Mouse (Mus musculus) adrenal gland, postnatal 4 days (tissue): Measurements from ENCODE around the gene Phactr1. TPM values are rescaled to one million over a fixed set of nuclear protein-coding genes. Genes with fewer than 3 reads are reported as not detected.

ENCODE experiments used
- DNase-seq, 2 experiments: peaks; one replicate each; pipeline ENCODE4 v3.0.0; 2021 to 2022; ENCODE audit warnings: low spot score in 2 of 2, mixed read lengths in 2 of 2
- total RNA-seq, 2 experiments: library from RNA; stranded (reverse); gene quantifications; 2 replicates each; pipeline ENCODE4 v1.2.3; 2021

Gene Phactr1
- total RNA-seq, 2 experiments from 2014 or later = 20.1 to 23.7 TPM

- peak; percentile 20 to 29 for DNase-seq
Measured at GRCm38 (mm10) chr13:42866162-42866941, 185.9 kb downstream of the Phactr1 start.

DNA sequence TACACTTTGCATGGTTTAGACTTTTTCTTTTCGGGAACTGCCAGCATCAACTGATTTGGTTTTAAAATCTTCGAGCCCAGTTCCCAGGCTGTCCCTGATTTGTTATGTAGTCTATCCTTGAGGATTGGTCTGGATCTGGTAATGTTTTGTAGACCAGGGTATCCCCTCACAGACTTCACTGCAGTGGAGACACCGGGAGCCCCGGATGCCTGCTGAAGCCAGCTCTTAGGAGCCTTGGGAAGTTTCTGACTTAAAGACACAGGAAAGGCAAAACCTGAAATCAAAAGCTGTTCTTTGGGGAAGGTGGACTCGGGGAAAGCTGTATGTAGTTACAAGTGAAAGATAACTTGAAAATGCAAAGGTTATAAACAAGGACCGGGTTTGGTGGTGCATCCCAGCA, 186.6 kb downstream of the Phactr1 start:
- no peak for DNase-seq

DNA sequence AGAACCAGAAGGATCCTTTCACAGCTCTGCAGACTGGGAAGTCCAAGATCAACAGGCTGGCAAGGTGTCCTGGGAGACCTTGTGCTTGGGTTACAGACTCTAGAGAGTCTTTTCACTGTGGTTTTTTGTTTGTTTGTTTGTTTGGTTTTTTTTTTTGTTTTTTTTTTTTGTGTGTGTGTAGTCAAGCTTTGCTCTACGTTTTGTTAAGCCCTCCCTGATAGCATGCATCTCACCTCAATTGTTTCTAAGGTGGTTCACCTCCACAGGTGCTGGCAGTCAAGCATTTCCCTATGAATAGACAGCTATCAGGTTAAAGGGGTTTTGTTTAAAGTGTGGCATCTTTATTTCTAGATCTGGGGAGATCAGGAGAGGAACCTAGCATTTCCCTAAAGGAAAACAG, 191.7 kb downstream of the Phactr1 start:
- DNase-seq = no peak

GRCm38 (mm10) chr13:42878346-42878745, 197.9 kb downstream of the Phactr1 start:
- no peak for DNase-seq

DNA sequence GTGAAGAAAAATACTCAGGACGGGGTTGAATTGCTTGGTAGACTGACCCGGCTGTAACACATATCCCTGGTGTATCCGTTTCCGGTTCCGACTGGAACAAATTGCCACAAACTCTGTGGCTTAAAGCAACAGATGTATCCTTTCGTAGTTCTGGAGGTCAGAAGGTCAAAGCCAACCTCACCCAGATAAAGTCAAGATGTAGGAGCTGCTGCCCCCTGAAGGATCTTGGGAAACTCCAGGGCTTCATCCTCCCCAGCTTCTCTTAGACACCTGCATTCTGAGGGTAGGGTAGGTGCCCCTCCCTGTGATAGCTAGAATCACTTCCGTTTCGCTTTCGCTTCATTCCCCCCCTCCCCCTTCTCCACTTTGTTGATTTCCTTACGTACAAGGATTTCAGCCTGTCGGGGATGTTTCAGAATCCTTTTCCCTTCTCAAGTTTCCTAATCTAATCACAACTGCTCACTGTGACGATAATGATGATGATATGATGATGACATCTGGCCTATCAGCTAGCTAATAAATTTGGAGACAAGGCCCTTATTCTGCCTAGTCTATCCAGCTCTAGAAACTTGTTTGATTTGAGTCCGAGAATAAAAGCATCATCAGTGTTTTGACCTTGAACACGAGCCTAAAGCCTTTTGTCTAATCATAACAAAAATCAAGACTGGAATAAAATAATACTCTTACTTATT, 203.8 kb downstream of the Phactr1 start:
- DNase-seq = no peak

DNA sequence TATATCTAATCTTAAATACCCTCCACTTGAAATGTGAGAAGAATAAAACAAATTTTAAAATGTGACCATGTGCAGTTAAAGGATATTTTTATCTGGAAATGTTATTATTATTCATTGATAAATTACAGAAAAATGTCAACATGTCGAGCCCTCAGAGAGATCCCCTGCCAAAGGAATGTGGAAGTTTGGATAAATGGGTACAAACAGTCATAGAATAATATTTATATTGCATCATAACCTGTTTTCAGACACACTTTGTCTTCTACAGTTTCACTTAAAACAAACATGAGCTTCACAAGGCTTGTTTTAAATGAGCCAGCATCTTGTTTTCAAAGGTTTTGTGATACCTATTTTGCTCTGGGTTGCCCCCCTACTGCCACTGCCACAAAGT, 204.3 kb downstream of the Phactr1 start:
- DNase-seq = no peak

DNA sequence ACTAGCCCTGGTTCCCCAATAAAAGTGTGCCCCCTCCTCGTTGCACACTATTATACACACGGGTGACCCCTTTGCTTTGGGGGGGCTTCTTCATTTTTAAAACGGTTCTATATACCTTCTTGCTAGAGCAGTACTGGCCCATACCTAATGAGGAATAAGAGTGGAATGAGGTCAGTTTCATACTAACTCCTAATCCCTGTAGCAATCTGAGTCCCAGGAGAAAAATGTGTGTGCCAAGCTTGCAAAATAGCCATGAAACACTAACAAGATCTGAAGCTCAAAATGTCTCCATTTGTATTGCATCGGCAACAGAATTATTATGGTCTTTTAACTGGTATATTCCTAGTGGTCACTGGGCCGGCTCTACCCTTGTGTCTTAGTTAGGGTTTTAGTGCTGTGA, 207.3 kb downstream of the Phactr1 start:
- no peak for DNase-seq

GRCm38 (mm10) chr13:42889516-42890474, 209.4 kb downstream of the Phactr1 start:
- DNase-seq = no peak

GRCm38 (mm10) chr13:42890651-42891050, 210.2 kb downstream of the Phactr1 start:
- no peak for DNase-seq

DNA sequence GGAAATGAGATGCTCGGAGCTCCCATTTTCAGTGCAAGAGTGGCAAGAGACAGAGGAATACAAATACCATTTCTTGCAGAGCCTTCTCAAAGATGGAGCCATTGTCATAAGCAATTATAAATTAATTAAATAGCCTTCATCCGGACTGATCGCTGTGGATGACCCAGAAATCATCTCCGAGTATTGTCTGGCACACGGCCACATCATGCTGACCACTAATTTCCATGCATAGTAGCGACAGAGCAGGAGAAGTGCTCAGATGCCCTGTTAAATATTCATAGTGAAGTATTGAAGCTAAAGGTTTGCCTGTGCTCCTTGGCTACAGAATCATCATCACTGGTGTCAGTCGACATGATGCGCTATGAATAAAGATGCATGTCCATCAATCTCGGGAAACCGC, 213.6 kb downstream of the Phactr1 start:
- DNase-seq = no peak

DNA sequence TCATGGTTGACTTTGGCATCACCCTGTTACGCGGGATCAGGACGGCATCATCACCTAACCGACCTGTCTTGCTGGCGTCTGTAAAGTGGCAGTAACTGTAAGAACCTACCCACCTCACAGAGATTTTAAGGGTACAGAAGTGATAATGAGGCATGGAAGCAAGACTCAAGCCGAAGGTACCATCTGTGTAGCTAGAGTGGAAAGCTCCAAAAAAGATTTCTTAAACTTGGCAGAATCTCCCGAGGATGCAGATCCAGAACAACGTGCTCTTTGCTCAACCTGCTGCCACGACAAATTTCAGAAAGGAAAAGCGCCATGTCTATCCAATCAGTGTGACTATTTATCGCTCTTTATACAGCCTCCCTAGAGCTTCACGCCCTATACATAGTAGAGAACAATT, 214.2 kb downstream of the Phactr1 start:
- no peak for DNase-seq

- no peak for DNase-seq
Measured at GRCm38 (mm10) chr13:42895980-42896379, 215.6 kb downstream of the Phactr1 start.

DNA sequence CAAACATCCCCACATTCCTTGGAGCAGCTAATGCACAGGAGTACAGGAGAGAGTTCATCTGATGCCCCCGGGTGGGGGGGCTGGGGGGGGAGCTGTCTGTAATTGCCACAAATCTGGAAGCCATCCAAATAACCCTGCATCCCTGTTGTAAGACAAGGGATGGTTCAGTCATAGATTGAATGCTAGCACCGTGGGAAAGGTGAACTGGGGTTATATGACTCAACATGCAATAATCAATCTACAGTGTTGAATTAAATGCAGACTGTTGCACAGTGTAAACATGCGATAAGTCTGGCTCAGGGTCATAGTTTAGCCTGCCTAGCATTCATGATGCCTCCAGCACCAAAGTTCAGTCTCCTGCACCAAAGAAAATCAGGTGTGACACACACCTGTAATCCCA, 219.2 kb downstream of the Phactr1 start:
- no peak for DNase-seq

- no peak for DNase-seq
Measured at GRCm38 (mm10) chr13:42901837-42902236, 221.4 kb downstream of the Phactr1 start.

- no peak for DNase-seq
Measured at GRCm38 (mm10) chr13:42902859-42903258, 222.4 kb downstream of the Phactr1 start.

DNA sequence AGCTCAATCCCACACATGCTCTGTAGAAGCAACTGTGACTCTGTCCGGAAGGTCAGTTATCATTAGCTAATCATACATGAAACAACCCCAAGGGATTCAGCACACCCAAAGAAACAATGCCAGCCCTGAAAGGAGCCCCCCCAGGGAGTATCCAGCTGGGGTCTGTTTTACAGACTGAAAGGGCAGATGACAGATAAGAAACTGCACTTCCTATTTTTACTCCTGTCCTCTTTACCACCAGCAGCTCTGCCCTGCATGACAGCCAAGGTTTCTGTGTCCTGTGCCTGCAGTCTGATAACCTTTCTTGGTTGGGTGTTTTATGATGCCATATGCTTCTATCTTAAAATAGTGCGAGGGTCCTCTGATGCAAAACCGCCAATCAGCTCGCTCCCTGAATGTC, 225.4 kb downstream of the Phactr1 start:
- DNase-seq = no peak

DNA sequence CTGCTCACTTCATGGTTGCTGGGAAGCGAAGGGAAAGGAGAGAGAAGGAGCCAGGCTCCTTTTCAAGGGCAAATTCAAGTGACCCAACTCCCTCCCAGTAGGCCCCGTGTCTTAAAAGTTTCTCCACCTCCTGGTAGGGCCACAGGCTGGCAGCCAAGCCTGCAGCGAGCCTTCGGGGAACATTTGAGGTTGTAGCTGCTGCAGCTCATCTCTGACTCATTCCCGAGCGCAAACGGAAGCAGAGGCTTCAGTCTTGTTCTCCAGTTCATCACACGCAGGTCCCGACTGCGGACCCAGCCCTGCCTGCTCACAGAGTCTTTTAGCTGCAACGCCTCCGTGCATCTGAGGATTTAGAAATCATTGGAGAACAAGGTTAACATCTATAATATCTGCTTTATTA, 226.6 kb downstream of the Phactr1 start:
- DNase-seq = no peak

GRCm38 (mm10) chr13:42915081-42915480, 234.7 kb downstream of the Phactr1 start:
- no peak for DNase-seq

- DNase-seq = no peak
Measured at GRCm38 (mm10) chr13:42915851-42916193, 235.4 kb downstream of the Phactr1 start.

DNA sequence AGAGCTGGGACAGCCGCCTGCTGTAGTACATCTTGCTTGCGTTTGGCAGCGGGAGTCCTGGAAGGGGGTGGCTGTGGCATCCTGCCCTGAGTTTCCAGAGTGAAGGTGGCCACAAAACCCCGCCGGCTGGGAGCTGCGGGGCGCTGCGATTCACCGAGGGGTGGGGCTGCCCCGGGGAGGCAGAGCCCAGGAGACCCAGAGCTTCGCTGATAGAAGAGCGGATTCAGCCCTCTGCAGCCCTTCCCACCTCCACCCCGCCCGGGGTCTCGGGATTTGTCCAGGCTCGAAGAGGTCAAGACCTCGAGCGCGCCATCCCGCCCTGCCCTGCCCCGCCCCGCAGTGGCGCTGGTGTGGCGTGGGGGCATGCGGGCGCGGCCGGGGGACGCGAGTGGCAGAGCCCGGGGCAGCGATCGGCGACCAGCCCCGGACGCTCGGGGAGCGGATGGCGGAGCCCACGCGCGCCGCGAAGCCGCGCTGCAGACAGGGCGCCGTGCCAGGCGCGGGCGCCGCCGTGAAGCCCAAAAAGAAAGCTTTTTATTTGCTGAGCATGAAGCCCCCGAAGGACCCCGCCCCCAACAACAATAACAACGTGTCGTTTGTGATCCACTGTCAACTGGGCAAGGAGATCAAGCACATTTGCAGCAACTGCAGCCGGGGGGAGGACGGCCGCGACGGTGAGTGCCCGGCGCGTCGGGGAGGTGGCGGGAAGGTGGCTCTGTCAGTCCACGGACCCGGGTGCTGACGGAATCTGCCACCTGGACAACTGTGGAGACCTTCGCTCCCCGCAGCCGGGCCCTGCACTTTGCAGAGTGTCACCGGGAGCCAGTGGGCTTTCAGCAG, 236.0 kb downstream of the Phactr1 start:
- DNase-seq = peak; percentile 9 to 10

DNA sequence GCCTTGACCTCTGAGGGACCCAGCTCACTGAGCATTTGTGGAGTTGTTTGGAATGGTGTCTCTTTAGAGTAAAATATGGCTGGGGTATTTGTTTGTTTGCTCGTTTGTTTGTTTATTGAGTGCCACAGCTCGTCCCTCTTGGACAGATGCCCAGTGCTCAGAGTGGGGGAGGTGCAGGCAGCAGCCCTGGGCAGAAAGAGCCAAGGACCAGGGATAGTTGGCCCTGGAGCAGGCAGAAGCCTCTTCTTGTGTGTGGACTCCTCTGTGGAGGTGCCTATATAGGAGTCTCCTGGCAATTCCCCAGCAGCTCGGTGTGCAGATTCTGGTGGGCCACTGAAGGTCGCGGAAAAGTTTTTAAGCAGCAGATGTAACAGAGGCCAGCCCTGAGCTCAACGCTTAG, 236.8 kb downstream of the Phactr1 start:
- peak in 1 of 2 experiments; percentile 13 for DNase-seq
